Mouse (Mus musculus) stomach, postnatal 0 days (tissue): ENCODE measurements around the gene Gm11238.

Source experiments
- CTCF ChIP-seq: IDR thresholded peaks from 2 replicates; pipeline ENCODE4 v1.5.1; 2016; ENCODE audit warnings: antibody characterized with exemption, low read depth, mild to moderate bottlenecking, moderate library complexity
- EP300 ChIP-seq: optimal IDR thresholded peaks from 2 replicates; pipeline ENCODE3; 2016; ENCODE audit warnings: antibody characterized with exemption

GRCm38 (mm10) chr4:73599248-73599647, 8.4 kb upstream of the Gm11238 start:
- TF ChIP-seq CTCF = peak; percentile 77
- TF ChIP-seq EP300 = no peak
